Mouse (Mus musculus): Measurements from ENCODE around the gene Tnf. TPM values are rescaled to one million over a fixed set of nuclear protein-coding genes. Genes with fewer than 3 reads are reported as not detected.

Gene Tnf
- polyA plus RNA-seq, 1 experiment from 2014 or later, result 0.47 TPM

DNA sequence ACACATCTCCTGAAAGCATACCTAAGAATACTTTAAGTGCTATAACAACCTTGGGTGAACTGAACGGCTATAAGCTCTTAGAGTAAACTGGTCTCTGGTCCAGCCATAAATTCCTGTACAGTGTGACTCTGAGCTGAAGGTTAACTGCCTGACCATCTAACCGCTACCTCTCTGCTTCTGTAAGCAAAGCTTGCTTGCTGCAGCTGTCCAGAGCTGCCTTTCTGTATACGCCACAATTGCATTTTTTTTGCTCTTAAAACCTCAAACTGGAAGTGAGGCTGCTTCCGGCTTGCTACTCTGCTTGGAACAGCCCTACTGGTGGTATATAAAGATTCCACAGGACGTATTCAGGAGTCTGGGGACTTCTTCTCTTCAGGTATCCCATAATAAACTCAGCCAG, 30.9 kb upstream of the Tnf start:
- Histone ChIP-seq H3K36me3 (peaks cover 34% of the 10 kb centered on the region), H3K4me1 (peaks cover 42% of the 10 kb centered on the region), H3K4me3 (replicated peaks) (no peak overlapping the region), H3K9me3 (replicated peaks) (no peaks in the 10 kb centered on the region), H3K9ac (no peak overlapping the region), H3K4me2 (replicated peaks) (no peak overlapping the region), H3K27me3 (no peaks in the 10 kb centered on the region), H3K27ac (replicated peaks) (peak overlapping the region; percentile 95)
- WGBS, result 76% methylated on average over 5 of the region's 5 CpGs
- ATAC-seq (ENCODE audit: insufficient number of reproducible peaks, low FRiP score, low TSS enrichment, low read depth), result no peak

DNA sequence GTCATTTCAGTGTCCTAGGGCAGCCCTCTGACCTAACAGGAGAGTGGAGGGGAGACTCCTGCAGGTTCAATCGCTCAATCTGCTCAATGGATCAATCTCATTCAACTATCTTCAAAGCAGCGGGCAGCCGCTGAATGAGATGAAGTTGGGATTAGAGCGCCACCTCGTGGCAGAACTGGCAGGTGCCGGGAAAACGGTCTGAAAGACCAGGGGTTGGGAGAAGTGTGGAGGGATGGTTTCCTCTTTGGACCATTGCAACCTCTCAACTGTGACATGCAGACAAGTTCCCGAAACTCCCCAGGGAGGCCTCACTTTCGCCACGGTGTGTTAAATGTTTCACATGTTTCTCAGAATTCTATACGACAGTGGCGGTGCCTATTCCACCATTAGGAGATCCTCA, 30.2 kb upstream of the Tnf start:
- H3K4me3 ChIP-seq (replicated peaks), result no peak overlapping the region
- H3K27me3 ChIP-seq, result no peaks in the 10 kb centered on the region
- peaks cover 37% of the 10 kb centered on the region for H3K36me3 ChIP-seq
- WGBS, result 11% methylated on average over 12 of the region's 12 CpGs
- no peak overlapping the region for H3K27ac ChIP-seq (replicated peaks)
- no peaks in the 10 kb centered on the region for H3K9me3 ChIP-seq (replicated peaks)
- H3K4me2 ChIP-seq (replicated peaks), result no peak overlapping the region; the same call in 1 of the 2 replicates
- ATAC-seq (ENCODE audit: insufficient number of reproducible peaks, low FRiP score, low TSS enrichment, low read depth), result no peak
- no peak overlapping the region; the same call in 1 of the 2 replicates for H3K9ac ChIP-seq
- H3K4me1 ChIP-seq, result peaks cover 42% of the 10 kb centered on the region

DNA sequence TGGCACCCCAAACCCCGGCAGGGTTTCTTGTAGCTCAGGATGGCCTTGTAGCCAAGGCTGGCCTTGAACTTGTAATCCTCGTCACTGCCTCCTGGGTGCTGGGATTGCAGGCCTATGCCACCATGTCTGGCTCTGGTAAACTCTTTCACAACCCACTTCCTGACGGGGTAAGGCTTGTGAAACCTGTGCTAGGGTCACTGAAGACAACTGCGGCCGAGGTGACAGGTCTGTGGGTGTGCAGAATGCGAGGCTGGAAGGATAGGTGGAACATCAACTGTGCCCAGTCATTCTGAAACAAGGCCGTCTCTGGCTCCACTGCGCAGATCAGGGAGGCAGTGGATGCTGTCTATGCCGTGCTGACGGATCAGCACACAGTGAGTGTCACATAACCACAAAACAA, 29.2 kb upstream of the Tnf start:
- ATAC-seq (ENCODE audit: insufficient number of reproducible peaks, low FRiP score, low TSS enrichment, low read depth), result no peak
- no peak overlapping the region for H3K4me2 ChIP-seq (replicated peaks)
- peaks cover 35% of the 10 kb centered on the region for H3K4me1 ChIP-seq
- H3K9me3 ChIP-seq (replicated peaks), result no peaks in the 10 kb centered on the region
- H3K27me3 ChIP-seq, result no peaks in the 10 kb centered on the region
- no peak overlapping the region for H3K27ac ChIP-seq (replicated peaks)
- H3K36me3 ChIP-seq, result peaks cover 40% of the 10 kb centered on the region
- H3K9ac ChIP-seq, result peak overlapping the region; percentile 21; the same call in 1 of the 2 replicates
- no peak overlapping the region for H3K4me3 ChIP-seq (replicated peaks)
- WGBS, result 93% methylated on average over 10 of the region's 10 CpGs

DNA sequence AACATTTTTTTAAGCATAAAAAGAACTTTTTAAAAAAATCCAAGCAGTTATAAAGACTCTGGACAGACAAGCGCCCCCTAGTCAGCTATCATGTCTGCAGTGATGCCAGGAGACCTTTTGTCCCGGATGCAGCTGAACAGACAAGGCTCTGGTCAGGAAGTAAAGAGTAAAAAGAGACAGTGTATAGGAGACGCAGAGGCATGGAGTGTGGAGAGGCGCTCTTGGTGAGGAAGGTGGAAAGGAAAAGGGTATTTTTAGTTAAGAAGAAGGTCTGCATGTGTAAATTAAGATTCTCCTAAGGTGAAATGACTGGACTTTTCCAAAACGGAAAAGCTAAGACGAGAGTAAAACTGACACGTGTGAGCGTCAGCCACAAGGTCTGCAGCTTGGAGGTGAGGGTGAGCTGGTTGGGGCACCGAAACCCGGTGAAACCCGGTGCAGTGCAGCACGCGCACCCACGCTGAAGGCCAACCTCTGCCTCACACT, 24.8 kb upstream of the Tnf start:
- ATAC-seq (ENCODE audit: insufficient number of reproducible peaks, low FRiP score, low TSS enrichment, low read depth), result no peak
- Histone ChIP-seq H3K36me3 (peaks cover 54% of the 10 kb centered on the region), H3K4me2 (replicated peaks) (no peak overlapping the region), H3K4me3 (replicated peaks) (no peak overlapping the region), H3K27me3 (no peaks in the 10 kb centered on the region), H3K9me3 (replicated peaks) (no peaks in the 10 kb centered on the region), H3K27ac (replicated peaks) (no peak overlapping the region), H3K4me1 (peaks cover under 1% of the 10 kb centered on the region; the same call in 1 of the 2 replicates), H3K9ac (no peak overlapping the region)
- 83% methylated on average over 14 of the region's 14 CpGs for WGBS

DNA sequence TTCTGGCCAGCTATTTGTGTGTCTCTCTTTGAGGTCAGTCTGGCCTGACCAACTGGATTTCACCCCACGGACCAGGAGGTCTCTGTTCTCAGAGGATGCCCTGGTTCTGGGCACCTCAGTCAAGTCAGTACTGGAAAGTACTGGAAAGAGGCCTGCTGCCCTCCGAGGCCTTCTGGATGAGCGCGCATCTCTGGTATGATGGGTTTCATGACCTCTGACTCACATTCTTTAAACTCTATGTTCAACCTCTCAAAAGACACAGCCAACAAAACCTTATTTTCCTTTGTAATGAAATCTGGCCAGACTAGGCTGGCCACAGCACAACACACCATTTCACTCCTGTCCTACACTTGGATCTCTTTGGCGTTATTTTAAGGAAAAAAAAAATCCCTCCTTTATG, 23.6 kb upstream of the Tnf start:
- H3K36me3 ChIP-seq, result peaks cover 49% of the 10 kb centered on the region
- no peak for ATAC-seq (ENCODE audit: insufficient number of reproducible peaks, low FRiP score, low TSS enrichment, low read depth)
- no peak overlapping the region for H3K4me2 ChIP-seq (replicated peaks)
- H3K27ac ChIP-seq (replicated peaks), result no peak overlapping the region
- no peak overlapping the region for H3K4me3 ChIP-seq (replicated peaks)
- peaks cover under 1% of the 10 kb centered on the region; the same call in 1 of the 2 replicates for H3K4me1 ChIP-seq
- 86% methylated on average over 5 of the region's 5 CpGs for WGBS
- H3K9me3 ChIP-seq (replicated peaks), result no peaks in the 10 kb centered on the region
- no peak overlapping the region for H3K9ac ChIP-seq
- H3K27me3 ChIP-seq, result no peaks in the 10 kb centered on the region

DNA sequence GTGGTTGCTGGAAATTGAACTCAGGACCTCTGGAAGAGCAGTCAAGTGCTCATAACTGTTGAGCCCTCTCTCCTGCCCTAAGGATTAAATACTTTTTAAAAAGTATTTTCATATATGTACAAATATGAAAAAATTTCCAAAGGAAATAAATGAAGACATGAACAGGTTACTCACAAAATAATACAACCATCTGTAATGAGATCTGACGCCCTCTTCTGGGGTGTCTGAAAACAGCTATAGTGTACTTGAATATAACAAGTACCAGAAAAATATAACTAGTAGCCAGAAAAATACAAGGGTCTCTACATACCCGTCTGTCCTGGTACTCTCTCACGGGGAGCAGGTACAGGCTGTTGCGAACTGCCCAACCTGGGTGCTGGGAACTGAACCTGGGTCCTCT, 22.8 kb upstream of the Tnf start:
- WGBS, result 93% methylated on average over 4 of the region's 4 CpGs
- no peak for ATAC-seq (ENCODE audit: insufficient number of reproducible peaks, low FRiP score, low TSS enrichment, low read depth)
- Histone ChIP-seq H3K4me1 (peaks cover 6% of the 10 kb centered on the region; the same call in 1 of the 2 replicates), H3K4me2 (replicated peaks) (no peak overlapping the region), H3K36me3 (peaks cover 51% of the 10 kb centered on the region), H3K9ac (no peak overlapping the region), H3K27me3 (no peaks in the 10 kb centered on the region), H3K27ac (replicated peaks) (no peak overlapping the region), H3K4me3 (replicated peaks) (no peak overlapping the region), H3K9me3 (replicated peaks) (no peaks in the 10 kb centered on the region)

DNA sequence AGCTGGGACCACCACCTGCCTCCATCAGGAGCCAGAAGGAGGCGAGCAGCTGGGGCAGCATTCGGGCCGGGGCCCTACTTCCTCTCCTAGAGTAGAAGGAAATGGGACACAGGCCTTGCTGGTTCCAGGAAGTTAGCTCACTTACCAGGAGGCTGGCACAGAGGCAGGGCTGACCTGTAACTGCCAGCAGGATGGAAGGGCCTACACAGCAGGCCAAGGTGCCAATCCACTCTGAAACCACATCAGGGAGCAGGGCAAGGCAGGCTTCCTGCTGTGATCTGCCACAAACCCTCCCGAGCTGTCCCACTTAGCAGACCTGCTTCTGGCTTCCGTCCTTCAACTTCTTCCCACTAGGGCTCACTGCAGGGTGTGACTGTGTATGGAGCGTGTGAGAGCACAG, 20.5 kb upstream of the Tnf start:
- Histone ChIP-seq H3K36me3 (peaks cover 35% of the 10 kb centered on the region), H3K27ac (replicated peaks) (0 out of 2 replicates have a peak overlapping the region, but pooled peaks have one; percentile 28), H3K9me3 (replicated peaks) (no peaks in the 10 kb centered on the region), H3K9ac (0 out of 2 replicates have a peak overlapping the region, but pooled peaks have one; percentile 15), H3K4me2 (replicated peaks) (no peak overlapping the region), H3K4me1 (peaks cover 6% of the 10 kb centered on the region; the same call in 1 of the 2 replicates), H3K27me3 (no peaks in the 10 kb centered on the region), H3K4me3 (replicated peaks) (no peak overlapping the region)
- ATAC-seq (ENCODE audit: insufficient number of reproducible peaks, low FRiP score, low TSS enrichment, low read depth), result no peak
- WGBS, result 72% methylated on average over 6 of the region's 6 CpGs

DNA sequence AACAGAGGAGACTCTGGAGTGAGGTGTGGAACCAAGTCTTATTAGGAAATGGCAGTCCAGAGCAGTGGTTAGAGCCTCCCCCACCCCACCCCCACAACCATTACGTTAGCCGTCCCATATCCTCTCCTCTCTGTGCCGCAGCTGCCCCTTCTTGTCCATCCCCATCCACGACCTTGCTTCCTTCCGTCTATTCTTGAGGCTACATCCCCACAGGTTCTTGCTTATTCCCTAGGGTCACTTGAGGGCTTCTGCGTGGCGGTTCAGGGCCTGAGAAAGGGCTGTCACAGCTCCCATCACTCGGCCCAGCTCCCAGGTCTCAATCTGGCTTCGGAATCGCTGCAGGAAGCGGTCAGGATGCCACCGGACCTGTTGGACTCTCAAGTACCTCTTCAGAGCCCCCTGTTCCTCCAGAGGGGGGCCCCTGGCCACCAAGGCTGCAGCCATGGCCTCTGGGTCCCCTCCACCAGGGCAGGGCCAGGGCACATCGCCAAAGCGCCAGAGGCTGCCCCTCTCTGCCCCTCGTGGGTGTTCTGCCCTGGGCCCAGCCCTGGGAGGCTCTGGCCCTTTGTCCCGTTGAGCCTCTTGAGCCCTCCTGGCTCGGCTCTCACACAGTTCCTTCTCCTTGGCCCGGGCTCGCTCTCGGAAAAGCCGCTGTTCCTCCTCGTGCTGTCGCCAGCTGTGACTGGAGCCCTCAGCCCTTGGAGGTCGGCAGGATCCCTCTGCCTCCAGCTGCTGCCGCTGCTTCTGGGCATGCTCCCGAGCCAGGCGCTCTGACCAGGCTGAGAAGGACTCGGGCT, 18.5 kb upstream of the Tnf start, which contains the start of gene Gm16181:
Gene Gm16181 (plus strand): TSS at position 679 of the 797 bp plus-strand sequence.
- no peaks in the 10 kb centered on the region for H3K27me3 ChIP-seq
- 73% methylated on average over 28 of the region's 28 CpGs for WGBS
- peaks cover 30% of the 10 kb centered on the region for H3K36me3 ChIP-seq
- H3K9me3 ChIP-seq (replicated peaks), result no peaks in the 10 kb centered on the region
- ATAC-seq (ENCODE audit: insufficient number of reproducible peaks, low FRiP score, low TSS enrichment, low read depth), result no peak
- peaks cover 6% of the 10 kb centered on the region; the same call in 1 of the 2 replicates for H3K4me1 ChIP-seq
- peak within 1 kb of the TSS; percentile 28; the same call in 1 of the 2 replicates for H3K27ac ChIP-seq (replicated peaks)
- H3K4me3 ChIP-seq (replicated peaks), result no peak within 1 kb of the TSS
- H3K4me2 ChIP-seq (replicated peaks), result no peak within 1 kb of the TSS
- H3K9ac ChIP-seq, result 0 out of 2 replicates have a peak within 1 kb of the TSS, but pooled peaks have one; percentile 9

DNA sequence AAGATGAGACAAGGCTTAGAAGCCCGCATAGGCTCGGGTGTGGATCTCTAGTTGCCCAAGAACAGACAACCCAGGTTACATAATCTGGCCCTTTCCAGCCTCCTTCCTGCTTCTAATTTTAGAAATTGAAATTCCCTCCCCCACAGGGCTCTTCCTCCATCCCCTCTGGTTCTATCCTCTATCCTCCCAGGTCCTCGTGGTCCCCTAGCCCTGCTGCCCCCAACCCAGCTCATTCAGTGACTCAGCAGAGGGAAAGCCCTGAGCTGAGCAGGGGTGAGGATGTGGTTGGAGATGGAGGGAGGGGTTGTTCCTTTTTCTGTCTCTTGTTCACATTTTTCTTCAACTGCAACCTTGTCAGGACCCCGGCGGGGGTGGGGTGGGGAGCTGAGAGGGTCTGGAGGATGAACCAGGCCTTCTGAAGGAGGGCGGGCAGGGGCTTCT, 17.8 kb upstream of the Tnf start:
- Histone ChIP-seq H3K27me3 (no peaks in the 10 kb centered on the region), H3K4me3 (replicated peaks) (no peak overlapping the region), H3K9me3 (replicated peaks) (no peaks in the 10 kb centered on the region), H3K27ac (replicated peaks) (no peak overlapping the region), H3K4me2 (replicated peaks) (no peak overlapping the region), H3K4me1 (peaks cover 7% of the 10 kb centered on the region; the same call in 1 of the 2 replicates), H3K36me3 (peaks cover 25% of the 10 kb centered on the region), H3K9ac (no peak overlapping the region)
- ATAC-seq (ENCODE audit: insufficient number of reproducible peaks, low FRiP score, low TSS enrichment, low read depth), result no peak
- 73% methylated on average over 6 of the region's 6 CpGs for WGBS

DNA sequence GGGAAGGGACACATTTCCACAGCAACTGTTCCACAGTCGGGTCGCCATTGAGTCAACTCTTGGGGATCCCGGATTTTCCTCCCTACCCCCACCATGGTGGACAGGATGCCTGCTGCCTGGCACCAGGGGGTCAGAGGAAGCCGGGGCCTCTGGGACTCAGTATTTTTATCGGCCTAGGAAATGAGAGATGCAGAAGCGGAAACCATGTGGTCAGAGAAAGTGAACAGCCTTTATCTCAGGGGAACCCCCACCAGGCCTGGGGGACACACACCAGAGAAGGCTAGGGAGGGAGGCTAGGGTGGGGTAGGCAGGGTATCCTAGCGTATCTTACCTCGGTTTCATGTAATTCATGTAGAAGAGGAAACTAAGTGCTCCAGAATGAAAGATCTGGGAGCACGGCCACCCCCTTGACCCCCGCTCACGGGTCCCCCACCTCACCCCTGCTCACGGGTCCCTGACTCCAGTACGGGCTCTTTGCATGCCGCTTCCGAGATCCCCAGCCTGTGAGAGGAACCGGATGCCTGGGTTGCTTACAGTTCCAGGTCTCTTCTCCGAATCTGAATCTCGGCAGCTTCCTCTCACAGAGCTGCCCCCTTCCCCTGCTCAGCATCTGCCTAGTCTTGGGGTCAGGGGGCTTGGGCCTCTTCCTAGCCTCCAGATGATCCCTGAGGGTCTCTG, 16.8 kb upstream of the Tnf start:
- Histone ChIP-seq H3K27me3 (no peaks in the 10 kb centered on the region), H3K27ac (replicated peaks) (no peak overlapping the region), H3K36me3 (peaks cover 25% of the 10 kb centered on the region), H3K9ac (no peak overlapping the region), H3K4me2 (replicated peaks) (no peak overlapping the region), H3K4me3 (replicated peaks) (no peak overlapping the region), H3K9me3 (replicated peaks) (no peaks in the 10 kb centered on the region), H3K4me1 (peaks cover 10% of the 10 kb centered on the region; the same call in 1 of the 2 replicates)
- WGBS, result 76% methylated on average over 18 of the region's 18 CpGs
- ATAC-seq (ENCODE audit: insufficient number of reproducible peaks, low FRiP score, low TSS enrichment, low read depth), result no peak

DNA sequence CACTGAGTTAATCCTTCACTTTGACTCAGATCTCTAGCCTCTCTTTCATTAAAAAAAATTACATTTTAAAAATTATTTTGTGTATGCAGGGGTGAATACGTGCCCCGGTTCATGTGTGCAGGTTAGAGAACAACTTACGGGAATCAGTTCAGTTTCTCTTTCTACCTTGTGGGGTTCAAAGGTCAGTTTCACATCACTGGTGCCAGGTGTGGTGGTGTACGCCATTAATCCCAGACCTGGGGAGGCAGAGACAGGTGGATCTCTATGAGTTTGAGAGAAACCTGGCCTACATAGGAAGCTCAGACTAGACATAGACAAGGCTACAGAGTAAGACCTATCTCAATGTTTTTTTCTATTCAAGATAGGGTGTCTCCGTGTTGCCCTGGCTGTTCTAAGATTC, 11.3 kb upstream of the Tnf start:
- 91% methylated on average over 5 of the region's 5 CpGs for WGBS
- no peaks in the 10 kb centered on the region for H3K9me3 ChIP-seq (replicated peaks)

More for the DNA sequence above, 11.3 kb upstream of the Tnf start:
- Histone ChIP-seq H3K36me3 (no peaks in the 10 kb centered on the region), H3K4me3 (replicated peaks) (no peak overlapping the region), H3K4me1 (peaks cover 4% of the 10 kb centered on the region; the same call in 1 of the 2 replicates), H3K27ac (replicated peaks) (no peak overlapping the region), H3K4me2 (replicated peaks) (no peak overlapping the region), H3K9ac (no peak overlapping the region), H3K27me3 (no peaks in the 10 kb centered on the region)
- ATAC-seq (ENCODE audit: insufficient number of reproducible peaks, low FRiP score, low TSS enrichment, low read depth), result no peak
